Mouse (Mus musculus) bone marrow macrophage, adult 2 months (primary cell): Measurements from ENCODE around the gene Elp6.

Experiments used
- CTCF ChIP-seq: IDR thresholded peaks from 2 replicates; pipeline ENCODE4 v1.5.1; 2012; ENCODE audit warnings: low read depth, mild to moderate bottlenecking, low read length, moderate library complexity
- POLR2A ChIP-seq: IDR thresholded peaks from 2 replicates; pipeline ENCODE4 v1.6.1; 2012; ENCODE audit warnings: mild to moderate bottlenecking, low read depth, low read length, borderline replicate concordance

DNA sequence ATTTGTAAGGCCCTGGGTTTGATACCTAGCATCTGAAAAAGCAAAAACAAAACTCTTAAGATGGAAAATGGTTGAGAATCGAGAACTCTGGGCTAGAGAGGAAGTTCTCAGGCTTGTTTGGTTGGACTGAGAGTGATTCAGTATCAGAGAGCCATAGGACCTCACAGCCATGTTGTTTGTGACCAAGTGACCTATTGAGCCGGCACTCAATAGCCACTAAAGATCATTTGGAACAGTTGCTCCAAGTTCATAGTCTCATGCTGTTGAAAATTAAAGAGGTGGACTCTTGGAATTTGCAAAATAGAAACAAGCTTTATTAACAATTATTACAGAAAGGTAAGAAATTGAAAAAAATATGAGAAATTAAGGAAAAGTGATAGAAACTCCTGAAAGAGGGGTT is 46.4 kb downstream of the Elp6 start:
- TF ChIP-seq POLR2A (no peak), CTCF (no peak)
